Mouse (Mus musculus): ENCODE results near the gene Stbd1. TPM values are rescaled to one million over a fixed set of nuclear protein-coding genes. Genes with fewer than 3 reads are reported as not detected.

Gene Stbd1
- polyA plus RNA-seq, 1 experiment from 2014 or later = 17.5 TPM

DNA sequence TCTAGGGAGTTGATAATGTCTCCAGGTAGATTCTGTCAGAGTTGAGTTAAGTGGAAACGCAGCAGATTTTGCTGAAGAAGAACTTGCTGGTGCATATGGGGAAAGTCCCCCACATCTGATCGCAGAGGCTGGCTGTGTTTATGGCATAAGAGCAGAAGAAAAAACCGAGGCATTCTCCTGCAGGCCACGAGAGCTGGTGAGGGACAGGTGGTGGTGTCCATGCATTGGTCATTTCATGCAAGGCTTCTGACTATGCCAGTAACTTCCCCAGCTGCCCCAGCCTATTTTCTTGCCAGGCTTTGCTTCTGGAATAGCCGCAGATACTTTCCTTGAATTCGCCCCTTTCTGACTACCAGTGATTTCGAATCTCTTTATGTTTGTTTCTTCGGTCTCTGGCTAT, 6.0 kb upstream of the Stbd1 start:
- H3K4me2 ChIP-seq (replicated peaks) = no peak overlapping the region
- no peak for ATAC-seq (ENCODE audit: low FRiP score, low read depth)

DNA sequence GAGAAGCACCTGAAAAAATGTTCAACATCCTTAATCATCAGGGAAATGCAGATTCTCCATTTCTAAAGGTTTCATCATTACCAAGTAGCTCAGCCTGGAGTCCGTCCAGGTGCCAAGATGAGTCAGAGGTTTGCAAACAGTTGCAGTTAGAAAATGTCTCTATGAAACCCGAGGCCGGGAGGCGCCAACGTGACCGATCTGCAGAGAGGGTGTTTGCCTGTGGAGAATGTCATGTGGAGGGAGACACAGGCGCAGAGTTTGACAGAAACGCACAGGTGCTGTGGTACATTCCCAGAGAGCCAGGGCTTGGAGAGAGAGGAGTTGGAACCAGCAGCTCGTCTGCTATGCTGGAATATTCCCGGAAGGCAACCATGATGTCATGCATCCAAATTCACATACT, 3.8 kb upstream of the Stbd1 start:
- H3K27ac ChIP-seq = no peak overlapping the region
- no peak overlapping the region for H3K4me3 ChIP-seq
- H3K9me3 ChIP-seq = no peaks in the 10 kb centered on the region
- no peak for ATAC-seq (ENCODE audit: low FRiP score, low read depth)
- H3K36me3 ChIP-seq = no peaks in the 10 kb centered on the region
- peaks cover 11% of the 10 kb centered on the region; the same call in 1 of the 2 replicates for H3K4me1 ChIP-seq
- 0 out of 2 replicates have a peak, but pooled peaks cover 2% of the 10 kb centered on the region for H3K27me3 ChIP-seq
- H3K4me2 ChIP-seq (replicated peaks) = no peak overlapping the region
- 76% methylated on average over 10 of the region's 10 CpGs for WGBS
- no peak overlapping the region for H3K9ac ChIP-seq

More for the DNA sequence above, 6.0 kb upstream of the Stbd1 start:
- H3K27ac ChIP-seq = no peak overlapping the region
- no peak overlapping the region for H3K4me3 ChIP-seq
- no peak overlapping the region for H3K9ac ChIP-seq
- 91% methylated on average over 8 of the region's 8 CpGs for WGBS
- 0 out of 2 replicates have a peak, but pooled peaks cover 1% of the 10 kb centered on the region for H3K4me1 ChIP-seq
- H3K36me3 ChIP-seq = no peaks in the 10 kb centered on the region
- no peaks in the 10 kb centered on the region for H3K9me3 ChIP-seq
- H3K27me3 ChIP-seq = 0 out of 2 replicates have a peak, but pooled peaks cover 2% of the 10 kb centered on the region

DNA sequence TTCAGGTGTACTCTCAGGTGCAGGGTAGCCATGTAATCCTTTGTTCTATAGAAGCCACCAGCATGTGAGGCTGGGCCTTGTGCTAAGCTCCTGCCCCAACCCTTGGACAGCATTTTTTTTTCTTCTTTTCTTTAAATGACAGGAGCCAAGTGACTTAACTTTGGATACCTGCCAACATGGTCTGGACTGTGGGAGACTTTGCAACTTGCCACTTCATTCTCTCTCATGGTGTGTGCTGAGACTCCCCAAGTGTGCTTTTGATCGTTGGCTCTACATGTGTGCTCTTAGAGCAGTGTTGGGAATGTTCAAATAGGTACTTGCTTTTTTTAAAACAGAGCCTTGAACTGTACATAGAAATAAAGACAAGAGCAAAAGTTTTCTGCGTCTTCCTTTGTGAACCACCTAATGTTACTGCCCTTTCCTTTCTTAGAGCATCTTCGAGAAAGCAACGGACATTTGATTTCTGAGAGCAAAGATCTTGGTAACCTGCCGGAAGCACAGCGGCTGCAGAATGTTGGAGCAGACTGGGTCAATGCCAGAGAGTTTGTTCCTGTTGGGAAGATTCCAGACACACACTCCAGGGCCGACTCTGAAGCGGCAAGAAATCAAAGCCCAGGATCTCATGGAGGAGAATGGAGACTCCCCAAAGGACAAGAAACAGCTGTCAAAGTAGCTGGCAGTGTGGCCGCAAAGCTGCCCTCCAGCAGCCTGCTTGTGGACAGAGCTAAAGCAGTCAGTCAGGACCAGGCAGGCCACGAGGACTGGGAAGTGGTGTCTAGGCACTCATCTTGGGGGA, 1.8 kb downstream of the Stbd1 start:
- H3K4me2 ChIP-seq (replicated peaks) = 0 out of 2 replicates have a peak overlapping the region, but pooled peaks have one; percentile 92
- no peak overlapping the region for H3K27ac ChIP-seq
- no peaks in the 10 kb centered on the region for H3K9me3 ChIP-seq
- H3K4me1 ChIP-seq = peaks cover 20% of the 10 kb centered on the region
- 0 out of 2 replicates have a peak, but pooled peaks cover 2% of the 10 kb centered on the region for H3K27me3 ChIP-seq
- peaks cover 6% of the 10 kb centered on the region; the same call in 1 of the 2 replicates for H3K36me3 ChIP-seq
- WGBS = 68% methylated on average over 10 of the region's 10 CpGs
- H3K9ac ChIP-seq = no peak overlapping the region
- no peak overlapping the region for H3K4me3 ChIP-seq
- no peak for ATAC-seq (ENCODE audit: low FRiP score, low read depth)

DNA sequence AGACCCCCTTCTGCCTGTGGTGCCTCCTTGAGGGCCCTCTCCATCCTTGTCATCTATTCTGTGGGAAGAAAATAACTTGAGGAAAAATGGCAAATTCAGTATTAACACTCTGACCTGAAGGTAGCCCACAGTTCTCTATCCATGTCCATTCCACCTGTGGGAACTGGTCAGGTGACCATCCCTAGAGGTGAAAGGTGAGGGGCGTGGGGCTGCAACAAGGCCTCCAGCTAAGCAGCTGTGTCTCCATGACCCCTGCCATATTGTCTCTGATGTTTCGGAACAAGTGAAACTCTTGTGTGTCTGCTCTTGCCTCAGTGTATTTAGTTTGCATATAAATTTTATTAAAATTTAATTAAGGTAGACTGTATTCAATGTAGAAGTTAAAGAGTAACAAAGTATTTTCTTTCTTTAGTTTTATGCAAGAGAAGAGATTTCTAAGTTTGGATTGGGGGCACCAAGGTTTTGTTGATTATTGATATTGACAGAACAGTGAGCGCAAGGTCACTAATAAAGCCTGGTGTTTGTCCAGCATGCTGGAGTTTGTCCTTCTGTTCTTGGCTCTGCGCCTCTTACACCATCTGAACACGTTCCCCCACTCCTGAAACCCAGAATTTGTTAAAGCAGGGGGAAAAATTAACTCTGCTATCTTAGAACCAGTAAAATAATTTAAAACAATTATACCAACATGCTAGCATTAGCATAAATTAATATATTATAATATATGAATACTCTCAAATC, 4.8 kb downstream of the Stbd1 start:
- ATAC-seq (ENCODE audit: low FRiP score, low read depth) = no peak
- H3K9me3 ChIP-seq = no peaks in the 10 kb centered on the region
- WGBS = 90% methylated on average over 5 of the region's 5 CpGs
- no peak overlapping the region for H3K27ac ChIP-seq
- peaks cover 16% of the 10 kb centered on the region for H3K4me1 ChIP-seq
- H3K36me3 ChIP-seq = peaks cover 6% of the 10 kb centered on the region; the same call in 1 of the 2 replicates
- H3K4me2 ChIP-seq (replicated peaks) = no peak overlapping the region
- no peak overlapping the region for H3K9ac ChIP-seq
- H3K4me3 ChIP-seq = no peak overlapping the region
- no peaks in the 10 kb centered on the region for H3K27me3 ChIP-seq

DNA sequence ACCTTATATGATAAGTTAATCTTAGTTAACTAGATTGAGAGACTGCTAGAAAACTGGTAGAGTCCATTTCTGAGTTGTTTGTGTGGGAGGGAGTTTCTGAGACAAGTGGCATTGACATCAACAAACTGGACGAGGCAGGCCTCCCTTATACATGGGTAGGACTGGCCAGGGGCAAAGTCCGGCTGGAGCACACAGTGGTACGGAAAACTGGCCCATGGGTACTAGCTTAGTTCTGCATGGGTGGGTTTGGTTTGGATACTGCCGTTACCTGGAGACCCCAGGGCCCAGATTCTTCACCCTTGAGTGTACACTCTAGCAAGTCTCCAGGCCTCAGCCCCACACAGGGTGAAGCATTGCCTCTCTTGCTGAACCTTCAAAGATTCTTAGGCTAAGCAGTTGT, 9.9 kb downstream of the Stbd1 start:
- Histone ChIP-seq H3K4me1 (no peaks in the 10 kb centered on the region), H3K9me3 (no peaks in the 10 kb centered on the region), H3K36me3 (no peaks in the 10 kb centered on the region), H3K4me3 (no peak overlapping the region), H3K4me2 (replicated peaks) (no peak overlapping the region), H3K27ac (no peak overlapping the region), H3K27me3 (no peaks in the 10 kb centered on the region), H3K9ac (no peak overlapping the region)
- 93% methylated on average over 4 of the region's 4 CpGs for WGBS
- ATAC-seq (ENCODE audit: low FRiP score, low read depth) = no peak

DNA sequence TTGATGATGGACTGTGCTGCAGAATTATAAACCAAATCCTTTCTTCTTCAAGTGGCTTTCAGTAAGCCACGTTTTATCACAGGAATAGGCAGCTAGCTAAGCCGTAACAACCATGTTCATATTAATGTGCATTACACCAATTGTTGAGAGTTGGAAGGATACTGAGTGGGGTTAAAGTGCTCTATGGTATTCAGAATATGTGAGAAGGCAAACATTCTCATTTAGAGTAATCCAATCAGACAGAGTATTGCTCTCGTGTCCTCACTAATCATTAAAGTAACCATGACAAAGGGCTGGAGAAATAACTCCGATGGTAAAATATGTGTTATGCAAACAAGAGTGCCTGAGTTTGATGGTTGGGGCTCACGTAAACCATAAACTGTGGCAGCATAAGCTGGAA, 19.0 kb downstream of the Stbd1 start:
- Histone ChIP-seq H3K9me3 (peaks cover 3% of the 10 kb centered on the region; the same call in 1 of the 2 replicates), H3K27ac (no peak overlapping the region), H3K4me1 (no peaks in the 10 kb centered on the region), H3K4me3 (no peak overlapping the region), H3K9ac (no peak overlapping the region), H3K27me3 (no peaks in the 10 kb centered on the region), H3K4me2 (replicated peaks) (no peak overlapping the region), H3K36me3 (no peaks in the 10 kb centered on the region)
- 77% methylated on average over 5 of the region's 5 CpGs for WGBS
- no peak for ATAC-seq (ENCODE audit: low FRiP score, low read depth)

DNA sequence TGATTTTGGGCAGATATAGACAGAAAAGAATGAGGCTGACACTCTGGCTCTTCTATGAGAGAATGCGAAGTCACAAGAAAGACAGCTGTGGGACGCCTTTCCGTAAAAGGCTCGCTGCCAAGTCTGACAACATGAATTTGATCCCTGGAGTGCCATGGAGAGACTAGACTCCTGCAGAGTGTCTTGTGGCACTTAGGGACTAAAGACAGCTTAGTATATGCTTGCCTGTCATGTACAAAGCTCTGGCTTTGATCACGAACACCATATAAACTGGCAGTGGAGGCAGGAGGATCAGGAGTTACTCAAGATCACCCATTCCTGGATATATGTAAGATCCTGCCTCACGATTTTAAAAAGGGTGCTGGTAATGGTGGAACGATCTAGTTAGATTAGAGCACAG, 25.1 kb downstream of the Stbd1 start:
- no peak overlapping the region for H3K27ac ChIP-seq
- no peak overlapping the region for H3K4me2 ChIP-seq (replicated peaks)
- H3K9me3 ChIP-seq = peaks cover 3% of the 10 kb centered on the region; the same call in 1 of the 2 replicates
- no peaks in the 10 kb centered on the region for H3K27me3 ChIP-seq
- 35% methylated on average over 7 of the region's 7 CpGs for WGBS
- ATAC-seq (ENCODE audit: low FRiP score, low read depth) = peak; percentile 77
- H3K4me3 ChIP-seq = no peak overlapping the region
- no peaks in the 10 kb centered on the region for H3K4me1 ChIP-seq
- no peaks in the 10 kb centered on the region for H3K36me3 ChIP-seq
- H3K9ac ChIP-seq = no peak overlapping the region

DNA sequence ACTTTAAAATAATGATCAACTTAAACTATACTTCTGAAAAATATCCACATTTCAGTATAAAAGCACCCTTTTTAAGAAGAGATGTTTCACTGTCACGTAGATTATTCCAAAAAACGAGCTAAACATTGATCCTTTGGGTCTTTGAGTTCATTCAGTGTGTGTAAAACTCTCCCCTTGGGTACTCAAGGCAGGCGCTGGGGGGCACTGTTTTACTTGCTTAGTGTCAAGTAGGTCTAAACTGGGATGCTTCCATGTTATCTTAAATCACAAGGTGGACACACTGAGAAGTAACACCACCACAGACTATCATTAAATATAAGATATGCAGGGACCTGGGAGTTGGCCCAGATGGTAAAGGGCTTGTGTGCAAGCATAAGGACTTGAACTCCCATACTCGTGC, 30.7 kb downstream of the Stbd1 start:
- H3K4me1 ChIP-seq = no peaks in the 10 kb centered on the region
- no peak overlapping the region for H3K9ac ChIP-seq
- no peak for ATAC-seq (ENCODE audit: low FRiP score, low read depth)
- H3K27ac ChIP-seq = no peak overlapping the region
- H3K4me3 ChIP-seq = no peak overlapping the region
- 65% methylated on average over 4 of the region's 4 CpGs for WGBS
- no peak overlapping the region for H3K4me2 ChIP-seq (replicated peaks)
- H3K27me3 ChIP-seq = no peaks in the 10 kb centered on the region
- H3K9me3 ChIP-seq = no peaks in the 10 kb centered on the region
- no peaks in the 10 kb centered on the region for H3K36me3 ChIP-seq

DNA sequence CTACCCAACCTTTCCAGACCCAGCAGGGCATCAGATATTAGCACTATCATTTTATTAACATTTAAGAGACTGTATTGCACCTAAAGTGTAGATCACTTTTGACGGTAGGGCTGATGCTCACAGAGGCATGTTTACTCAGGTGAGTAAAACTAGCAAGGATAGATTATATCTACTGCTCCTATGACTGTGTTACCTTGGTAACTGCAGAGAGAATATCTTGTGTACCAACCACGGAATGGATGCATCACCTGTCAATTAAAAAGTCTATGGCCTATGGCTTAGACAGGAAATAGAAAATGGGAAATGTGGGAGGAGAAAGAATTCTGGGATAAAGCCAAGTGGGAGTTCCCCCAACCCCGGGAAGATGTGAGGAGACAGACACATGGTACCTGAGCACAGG, 32.1 kb downstream of the Stbd1 start:
- H3K4me3 ChIP-seq = no peak overlapping the region
- 69% methylated on average over 3 of the region's 3 CpGs for WGBS
- no peak for ATAC-seq (ENCODE audit: low FRiP score, low read depth)
- H3K27me3 ChIP-seq = no peaks in the 10 kb centered on the region
- H3K36me3 ChIP-seq = no peaks in the 10 kb centered on the region
- no peak overlapping the region for H3K4me2 ChIP-seq (replicated peaks)
- no peaks in the 10 kb centered on the region for H3K9me3 ChIP-seq
- no peak overlapping the region for H3K9ac ChIP-seq
- no peak overlapping the region for H3K27ac ChIP-seq
- H3K4me1 ChIP-seq = no peaks in the 10 kb centered on the region

DNA sequence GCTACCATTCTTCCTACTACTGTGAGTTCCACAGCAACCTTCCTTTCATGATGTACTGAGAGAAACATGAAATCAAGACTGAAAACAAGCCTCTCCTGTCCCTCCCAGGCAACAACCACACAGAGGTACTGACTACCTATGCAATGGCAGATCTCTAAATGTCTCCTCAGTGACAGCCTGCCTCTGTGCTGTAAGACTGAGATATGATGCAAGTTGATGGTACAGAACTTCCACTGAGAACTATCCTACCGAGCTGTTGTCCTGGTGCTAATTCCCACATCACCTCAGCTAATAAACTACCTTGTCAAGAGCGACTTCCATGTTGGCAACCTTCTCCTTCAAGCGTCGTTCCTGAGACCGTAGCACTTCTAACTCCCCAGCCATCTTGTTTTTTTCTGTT, 33.0 kb downstream of the Stbd1 start:
- no peaks in the 10 kb centered on the region for H3K4me1 ChIP-seq
- H3K36me3 ChIP-seq = no peaks in the 10 kb centered on the region
- no peak overlapping the region for H3K27ac ChIP-seq
- no peak overlapping the region for H3K4me2 ChIP-seq (replicated peaks)
- ATAC-seq (ENCODE audit: low FRiP score, low read depth) = no peak
- H3K9me3 ChIP-seq = no peaks in the 10 kb centered on the region
- H3K4me3 ChIP-seq = no peak overlapping the region
- H3K9ac ChIP-seq = no peak overlapping the region
- no peaks in the 10 kb centered on the region for H3K27me3 ChIP-seq
- 87% methylated on average over 5 of the region's 5 CpGs for WGBS

DNA sequence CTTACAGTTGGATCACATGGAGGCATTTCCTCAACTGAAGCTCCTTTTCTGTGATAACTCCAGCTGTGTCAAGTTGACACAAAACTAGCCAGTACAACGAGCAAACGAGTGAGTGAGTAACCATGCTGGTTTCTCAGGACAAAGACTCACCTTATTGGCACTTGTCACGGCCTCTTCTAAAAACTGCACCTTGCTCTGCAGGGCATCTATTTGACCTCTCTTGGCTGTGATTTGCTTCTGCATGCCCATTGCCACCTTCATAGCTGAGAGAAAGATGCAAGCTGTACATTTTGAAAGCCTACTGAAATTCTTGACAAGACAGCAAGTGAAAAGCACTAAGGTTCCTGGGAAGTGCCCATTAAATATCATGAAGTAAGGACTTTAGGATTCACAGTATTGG, 38.0 kb downstream of the Stbd1 start:
- Histone ChIP-seq H3K9me3 (no peaks in the 10 kb centered on the region), H3K4me1 (no peaks in the 10 kb centered on the region), H3K9ac (no peak overlapping the region), H3K36me3 (no peaks in the 10 kb centered on the region), H3K4me3 (no peak overlapping the region), H3K4me2 (replicated peaks) (no peak overlapping the region), H3K27me3 (no peaks in the 10 kb centered on the region), H3K27ac (no peak overlapping the region)
- WGBS = 79% methylated on average over 3 of the region's 3 CpGs
- no peak for ATAC-seq (ENCODE audit: low FRiP score, low read depth)
